Mouse (Mus musculus) testis, adult 2 months (tissue): ENCODE data around the gene Ntpcr.

Source experiments
- CTCF ChIP-seq: fragments of 200-500 bp; IDR thresholded peaks from 2 replicates; pipeline ENCODE4 v1.5.1; 2012; ENCODE audit warnings: low read depth, mild to moderate bottlenecking, inconsistent platforms, low read length, moderate library complexity; ENCODE audit not compliant: control insufficient read depth, insufficient read depth, insufficient replicate concordance
- POLR2A ChIP-seq: fragments of 200-500 bp; IDR thresholded peaks from 2 replicates; pipeline ENCODE4 v1.6.1; 2012; ENCODE audit warnings: low read depth, mild to moderate bottlenecking, inconsistent platforms, low read length, moderate library complexity; ENCODE audit not compliant: control insufficient read depth

DNA sequence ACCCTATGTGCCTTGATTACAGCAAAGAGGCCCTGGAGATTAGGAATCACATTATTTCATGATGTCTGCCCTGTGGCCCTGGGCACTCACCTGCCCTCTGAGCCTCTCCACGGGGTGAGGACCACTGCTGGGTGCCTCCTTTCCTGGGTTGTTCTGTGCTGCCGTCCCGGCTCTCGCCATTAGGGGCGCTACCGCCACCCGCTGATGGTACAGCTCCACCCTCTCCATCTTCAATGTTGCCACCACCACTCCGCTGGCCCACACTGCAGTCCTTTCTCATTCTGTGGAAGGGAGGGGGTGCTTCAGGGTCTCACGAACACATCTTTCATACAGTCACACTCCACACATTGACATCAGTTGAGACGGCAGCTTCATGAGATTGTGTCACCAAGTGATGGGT lies 29.3 kb downstream of the Ntpcr start:
- peak; percentile 47; the same call in 1 of the 2 replicates for TF ChIP-seq CTCF
- no peak for TF ChIP-seq POLR2A
